Mouse (Mus musculus): ENCODE measurements around the gene Nlrp4b. TPM values are rescaled to one million over a fixed set of nuclear protein-coding genes. Genes with fewer than 3 reads are reported as not detected.
"Not testable (repeated sequence)": the region's sequence is repeated elsewhere in the genome, so short reads cannot be mapped to it uniquely, and the experiment has no call there.

Gene Nlrp4b
- total RNA-seq (2012; rRNA removed), result not detected in 2 replicates

DNA sequence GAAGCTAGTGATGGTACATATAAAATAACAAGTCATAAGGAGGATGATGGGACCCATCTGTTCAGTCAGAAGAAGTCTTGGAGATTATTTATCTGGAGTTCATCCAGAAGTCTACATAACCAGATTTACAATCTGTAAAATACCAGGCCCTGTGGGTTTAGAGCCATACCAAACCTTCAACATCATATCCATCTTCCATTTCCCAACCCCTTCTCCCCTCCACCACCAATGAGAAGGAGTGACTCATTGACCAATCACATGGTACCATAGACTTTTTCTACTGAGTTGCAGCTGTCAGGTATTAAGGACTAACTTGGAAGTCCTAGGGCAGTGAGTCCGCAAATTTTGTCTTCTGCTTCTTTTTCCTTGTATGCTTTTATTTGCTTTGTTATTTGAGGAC lies at the start of gene Nlrp4b:
Gene Nlrp4b, plus strand, starts transcription at position 301 of the 400 bp plus-strand sequence.
- Histone ChIP-seq H3K9ac (ENCODE audit: insufficient read depth, low read depth, low read length, poor library complexity, severe bottlenecking) (no peak within 1 kb of the TSS), H3K4me3 (ENCODE audit: insufficient read depth in 1 of 2, low read depth in 1 of 2, low read length in 2 of 2, poor library complexity in 1 of 2, severe bottlenecking in 1 of 2) (no peak within 1 kb of the TSS), H3K36me3 (ENCODE audit: control insufficient read depth, insufficient read depth, low read length, poor library complexity, severe bottlenecking) (no peaks in the 10 kb centered on the region), H3K4me1 (ENCODE audit: control insufficient read depth in 2 of 2, insufficient read depth in 2 of 2, low read length in 2 of 2, poor library complexity in 1 of 2) (peaks cover 0 to 2% of the 10 kb centered on the region in 2 experiments; a peak in 1 of 4 replicates), H3K9me3 (ENCODE audit: control insufficient read depth, insufficient read depth, low read depth, low read length) (no peaks in the 10 kb centered on the region), H3K27ac (ENCODE audit: insufficient read depth, low read depth, low read length, poor library complexity, severe bottlenecking) (no peak within 1 kb of the TSS)
- TF ChIP-seq ZNF384 (IDR thresholded peaks at IDR 0.05; ENCODE audit: low read depth, low read length), result no peak
- TF ChIP-seq ZC3H11A (IDR thresholded peaks at IDR 0.05; ENCODE audit: borderline replicate concordance, low read depth, low read length), result no peak
- TF ChIP-seq CHD2 (IDR thresholded peaks at IDR 0.05; ENCODE audit: low read depth, low read length), result no peak
- TF ChIP-seq MAFK (IDR thresholded peaks at IDR 0.05; ENCODE audit: insufficient read depth, low read depth, low read length), result no peak
- no peak for TF ChIP-seq HCFC1 (IDR thresholded peaks at IDR 0.05; ENCODE audit: borderline replicate concordance, insufficient read depth, low read length)
- in situ Hi-C loops (cut with MboI; ENCODE audit: low sequenced_read_pairs in 2 of 2, unreplicated experiment in 2 of 2), result no loop called here
- no peak for DNase-seq (ENCODE audit: low read depth, low spot score)

DNA sequence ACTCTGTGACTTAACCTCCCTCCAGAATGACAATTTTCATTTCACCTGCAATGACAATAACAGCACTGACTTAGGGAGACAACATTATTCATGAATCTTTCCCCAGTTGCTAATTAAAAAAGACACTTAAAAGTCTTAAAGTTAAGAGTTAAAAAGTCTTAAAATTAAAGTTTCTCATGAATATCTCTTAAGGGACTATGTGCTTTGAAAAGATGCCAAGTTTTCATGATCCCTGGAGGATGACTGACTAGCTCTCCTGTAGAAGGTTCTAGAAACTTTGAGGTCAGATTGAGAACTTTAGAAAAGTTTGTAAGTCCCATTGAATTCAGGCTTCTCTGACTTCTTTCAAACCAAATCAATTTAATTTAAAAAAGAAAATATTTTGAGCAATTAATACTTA lies 66.7 kb downstream of the Nlrp4b start, which contains the start of gene Vmn1r71:
Gene Vmn1r71, minus strand, starts transcription at position 101 of the 400 bp plus-strand sequence.
- no peaks in the 10 kb centered on the region for H3K4me1 ChIP-seq (ENCODE audit: control insufficient read depth in 2 of 2, insufficient read depth in 2 of 2, low read length in 2 of 2, poor library complexity in 1 of 2)
- no peak within 1 kb of the TSS for H3K9ac ChIP-seq (ENCODE audit: insufficient read depth, low read depth, low read length, poor library complexity, severe bottlenecking)
- no peak within 1 kb of the TSS for H3K27ac ChIP-seq (ENCODE audit: insufficient read depth, low read depth, low read length, poor library complexity, severe bottlenecking)
- H3K36me3 ChIP-seq (ENCODE audit: control insufficient read depth, insufficient read depth, low read length, poor library complexity, severe bottlenecking), result no peaks in the 10 kb centered on the region
- DNase-seq (ENCODE audit: low read depth, low spot score), result no peak
- in situ Hi-C loops (cut with MboI; ENCODE audit: low sequenced_read_pairs in 2 of 2, unreplicated experiment in 2 of 2), result no loop called here
- H3K4me3 ChIP-seq (ENCODE audit: insufficient read depth in 1 of 2, low read depth in 1 of 2, low read length in 2 of 2, poor library complexity in 1 of 2, severe bottlenecking in 1 of 2), result no peak within 1 kb of the TSS
- TF ChIP-seq ZNF384 (IDR thresholded peaks at IDR 0.05; ENCODE audit: low read depth, low read length) (no peak), CHD2 (IDR thresholded peaks at IDR 0.05; ENCODE audit: low read depth, low read length) (no peak), MAFK (IDR thresholded peaks at IDR 0.05; ENCODE audit: insufficient read depth, low read depth, low read length) (no peak), ZC3H11A (IDR thresholded peaks at IDR 0.05; ENCODE audit: borderline replicate concordance, low read depth, low read length) (no peak), HCFC1 (IDR thresholded peaks at IDR 0.05; ENCODE audit: borderline replicate concordance, insufficient read depth, low read length) (no peak)
- no peaks in the 10 kb centered on the region for H3K9me3 ChIP-seq (ENCODE audit: control insufficient read depth, insufficient read depth, low read depth, low read length)

DNA sequence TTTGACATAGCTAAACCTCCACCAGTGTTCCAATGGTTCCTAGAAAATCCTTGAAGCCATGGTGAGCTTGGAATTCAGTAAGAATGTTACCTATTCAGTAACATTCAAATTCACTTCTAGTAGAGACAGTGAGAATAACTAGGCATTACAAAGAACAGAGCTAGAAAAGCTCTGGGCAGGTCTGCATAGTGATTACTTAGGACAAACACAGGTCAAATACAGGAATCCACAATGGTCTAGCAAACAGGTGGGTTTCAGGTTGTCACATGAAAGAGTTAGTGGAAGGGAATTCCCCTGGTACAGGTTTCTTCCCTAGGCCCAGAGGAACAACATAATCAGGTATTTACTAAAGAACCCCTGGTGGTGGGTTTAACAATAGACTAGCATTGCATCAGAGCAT lies 70.0 kb downstream of the Nlrp4b start:
- H3K9ac ChIP-seq (ENCODE audit: insufficient read depth, low read depth, low read length, poor library complexity, severe bottlenecking); in situ Hi-C loops (cut with MboI; ENCODE audit: low sequenced_read_pairs in 2 of 2, unreplicated experiment in 2 of 2); H3K4me3 ChIP-seq (ENCODE audit: insufficient read depth in 1 of 2, low read depth in 1 of 2, low read length in 2 of 2, poor library complexity in 1 of 2, severe bottlenecking in 1 of 2); H3K4me1 ChIP-seq (ENCODE audit: control insufficient read depth in 2 of 2, insufficient read depth in 2 of 2, low read length in 2 of 2, poor library complexity in 1 of 2); H3K27ac ChIP-seq (ENCODE audit: insufficient read depth, low read depth, low read length, poor library complexity, severe bottlenecking); DNase-seq (ENCODE audit: low read depth, low spot score); H3K9me3 ChIP-seq (ENCODE audit: control insufficient read depth, insufficient read depth, low read depth, low read length); H3K36me3 ChIP-seq (ENCODE audit: control insufficient read depth, insufficient read depth, low read length, poor library complexity, severe bottlenecking): not testable (repeated sequence)

Other genes with a start within 250 kb of the Nlrp4b start
- gene Vmn1r67, start 244.5 kb upstream of the Nlrp4b start, total RNA-seq (2012; rRNA removed), result not detected in 2 replicates
- 4.5 and 6.0 TPM in 2 replicates for gene Zik1, start 192.4 kb upstream of the Nlrp4b start, total RNA-seq (2012; rRNA removed)
- not detected in 2 replicates for gene Vmn1r68, start 129.3 kb upstream of the Nlrp4b start, total RNA-seq (2012; rRNA removed)
- gene Vmn1r69, start 74.1 kb upstream of the Nlrp4b start, total RNA-seq (2012; rRNA removed), result not detected in 2 replicates
- not detected in 2 replicates for gene Vmn1r70, start 56.3 kb upstream of the Nlrp4b start, total RNA-seq (2012; rRNA removed)
- not detected in 2 replicates for gene Vmn1r71, start 66.6 kb downstream of the Nlrp4b start, total RNA-seq (2012; rRNA removed)
- 8.9 and 11.0 TPM in 2 replicates for gene Zscan4b, start 217.3 kb downstream of the Nlrp4b start, total RNA-seq (2012; rRNA removed)

Data from ES-E14 (cell line).